Mouse (Mus musculus): Measurements from ENCODE around the gene Opcml.

DNA sequence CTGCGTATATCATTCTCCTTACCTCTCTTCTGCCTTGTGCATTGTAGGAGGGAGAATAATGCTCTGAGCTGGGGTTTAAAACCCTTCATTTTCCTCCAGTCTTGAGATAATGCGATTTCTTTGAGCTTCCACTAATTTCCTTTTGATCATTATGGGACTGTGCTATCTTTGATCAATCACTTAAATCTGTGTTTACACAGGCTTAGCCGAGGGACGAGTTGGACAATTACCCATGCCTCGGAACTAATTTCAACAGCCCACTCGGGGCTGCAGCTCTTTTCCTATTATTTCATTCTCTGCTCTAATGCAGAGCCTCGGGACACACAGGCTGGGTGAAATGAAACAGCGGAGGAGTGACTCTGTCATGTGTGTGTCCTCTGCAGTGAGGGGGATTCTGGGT lies 220.9 kb downstream of the Opcml start:
- TF ChIP-seq CTCF (IDR thresholded peaks at IDR 0.05; ENCODE audit: control insufficient read depth, insufficient read depth, insufficient read length), result no peak
- no peak for TF ChIP-seq MAX (IDR thresholded peaks at IDR 0.05)
- no peak for TF ChIP-seq MYOG (IDR thresholded peaks at IDR 0.05; ENCODE audit: control insufficient read depth, extremely low read depth, insufficient read length)
- TF ChIP-seq MYOD1 (IDR thresholded peaks at IDR 0.05; ENCODE audit: control insufficient read depth, insufficient read length, low read depth), result no peak
- TF ChIP-seq FOSL1 (IDR thresholded peaks at IDR 0.05; ENCODE audit: insufficient read depth, low read length, poor library complexity, severe bottlenecking), result no peak
